Mouse (Mus musculus): Measurements from ENCODE around the gene Cfap74.
A peak's percentile ranks its signal among the peaks of the same experiment; 100 is the strongest.
"Not testable (repeated sequence)": the region's sequence is repeated elsewhere in the genome, so short reads cannot be mapped to it uniquely, and the experiment has no call there.

Gene Cfap74

DNA sequence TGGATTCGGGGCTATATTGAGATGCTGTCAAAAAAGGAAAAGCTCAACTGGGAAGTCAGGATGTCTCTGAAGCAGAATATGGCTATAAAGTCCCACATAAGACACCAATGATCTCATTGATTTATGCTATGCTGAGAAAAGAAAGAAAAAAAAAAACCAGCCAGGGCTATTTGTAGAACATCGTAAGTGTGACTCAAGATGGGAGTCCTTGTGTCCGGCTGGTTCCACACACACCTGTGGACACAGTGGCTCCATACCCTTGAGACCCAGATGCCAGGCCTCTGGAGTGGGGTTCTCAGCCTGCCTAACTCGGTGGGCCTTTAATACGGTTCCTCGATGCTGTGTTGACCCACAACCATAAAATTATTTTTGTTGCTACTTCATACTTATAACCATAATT is 3.1 kb downstream of the Cfap74 start:
- DNase-seq, result no peak

DNA sequence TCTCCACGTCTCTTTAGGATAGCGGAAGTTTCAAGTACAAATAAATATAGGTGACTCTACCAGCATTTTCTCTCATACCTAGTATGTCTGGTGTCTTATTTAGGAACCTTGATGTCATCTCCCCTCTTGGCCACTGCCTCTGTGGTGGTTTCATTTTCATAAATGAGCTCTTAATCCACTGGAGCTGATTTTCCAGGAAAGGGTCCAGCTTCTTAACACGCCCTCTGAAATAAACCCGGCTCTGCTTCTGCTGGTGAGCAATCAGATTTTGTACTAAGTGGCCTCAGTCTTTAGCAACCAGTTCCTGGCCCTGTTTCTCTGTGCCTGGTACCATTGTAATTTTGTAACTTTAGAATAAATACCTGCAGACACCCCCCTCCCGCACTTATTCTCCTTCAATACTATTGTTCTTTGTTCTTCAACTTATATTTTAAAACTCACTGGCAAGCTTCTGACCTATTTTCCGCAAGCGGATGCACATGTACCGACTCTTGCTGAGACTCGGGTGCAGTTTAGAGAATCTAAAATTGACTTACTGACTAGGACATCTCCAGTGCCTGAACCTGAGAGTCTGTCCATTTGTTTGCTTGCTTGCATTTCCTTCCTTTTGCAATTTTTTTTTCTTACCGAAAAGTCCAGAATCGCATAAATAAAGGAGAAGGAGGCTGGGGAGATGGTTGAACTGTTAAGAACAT is 4.8 kb downstream of the Cfap74 start:
- no peak for DNase-seq

DNA sequence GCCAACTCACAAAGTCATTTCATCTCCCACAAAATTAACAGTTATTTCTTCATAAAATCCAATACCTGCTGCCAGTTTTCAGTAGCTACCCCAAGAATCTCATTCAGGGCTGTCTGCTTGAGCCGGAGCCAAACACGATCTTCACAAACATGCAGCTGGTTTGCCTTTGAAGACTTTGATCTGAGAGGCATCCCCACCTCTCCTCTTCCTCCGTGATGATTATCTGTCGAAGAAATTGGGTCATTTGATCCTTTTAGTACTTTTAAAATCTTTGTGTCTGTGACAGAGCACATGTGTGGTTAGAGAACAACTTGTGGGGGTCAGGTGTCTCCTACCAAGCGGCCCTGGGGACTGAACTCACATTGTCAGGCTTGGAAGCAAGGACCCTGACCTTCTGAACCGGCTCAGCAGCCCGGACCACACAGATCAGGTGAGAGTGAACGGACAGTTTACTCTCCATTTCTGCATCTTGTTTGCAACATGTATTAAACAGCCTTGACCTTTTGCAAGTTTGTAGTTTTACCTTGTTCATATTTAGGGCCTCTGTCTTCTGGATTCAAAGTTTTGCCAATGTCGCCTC is 5.8 kb downstream of the Cfap74 start:
- DNase-seq, result no peak

DNA sequence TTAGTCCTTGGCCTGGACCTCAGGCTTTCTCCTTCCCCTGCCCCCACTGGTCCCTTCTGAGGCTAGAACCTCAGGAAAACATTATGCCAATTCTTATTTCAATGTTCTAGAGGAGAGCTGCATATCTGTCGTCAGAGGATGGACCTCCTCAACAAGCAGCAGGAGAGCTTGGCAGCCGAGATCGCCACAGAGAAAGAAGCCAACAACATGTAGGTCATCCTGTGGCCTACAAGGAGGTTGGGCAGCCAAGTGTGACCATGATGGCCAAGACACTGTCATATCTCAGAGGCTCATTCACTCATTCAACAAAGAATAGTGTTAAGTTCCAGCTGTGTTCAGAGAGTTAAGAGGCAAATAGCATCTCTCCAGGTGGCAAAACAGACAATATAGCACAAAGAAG is 11.1 kb downstream of the Cfap74 start:
- DNase-seq, result peak; percentile 68

GRCm38 (mm10) chr4:155421412-155422370 is 12.7 kb downstream of the Cfap74 start:
- DNase-seq, result not testable (repeated sequence)

DNA sequence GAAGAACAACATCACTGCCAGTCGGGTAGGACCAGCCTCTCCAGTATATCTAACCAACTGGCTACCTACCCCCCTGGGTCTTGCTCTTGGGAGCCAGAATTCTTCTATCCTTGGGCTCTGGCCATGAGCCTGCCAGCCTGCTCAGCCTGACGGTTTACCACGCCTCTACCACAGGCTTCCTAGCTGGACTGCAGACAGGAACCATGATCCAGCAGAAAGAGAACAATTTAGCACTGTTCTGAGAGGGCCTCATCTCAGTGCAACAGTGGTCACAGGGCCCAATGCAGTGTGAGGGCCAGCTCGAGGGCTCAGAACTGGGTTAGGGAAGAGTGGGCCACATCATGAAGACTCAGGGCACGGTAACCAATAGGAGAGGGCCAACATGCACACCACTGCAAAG is 15.0 kb downstream of the Cfap74 start:
- no peak for DNase-seq

DNA sequence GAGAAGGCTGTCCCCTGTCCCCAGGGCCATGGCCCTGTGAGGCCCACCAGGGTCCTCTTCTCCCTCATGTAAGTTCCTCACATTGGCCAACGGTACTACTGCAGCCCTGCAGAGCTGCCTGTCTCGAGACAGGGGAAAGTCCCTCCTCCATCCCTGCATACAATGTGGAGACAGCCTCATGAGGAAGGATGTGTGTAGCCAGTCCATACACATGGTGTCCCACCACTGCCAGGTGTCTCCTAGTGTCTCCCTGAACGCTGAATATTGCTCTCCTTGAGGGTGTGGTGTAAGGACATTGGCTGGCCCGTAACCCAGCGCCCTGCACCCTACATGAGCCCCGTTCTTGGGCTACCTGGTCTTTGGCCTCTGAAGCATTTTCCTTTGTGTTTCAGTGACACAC is 17.3 kb downstream of the Cfap74 start:
- no peak for DNase-seq

- no peak for DNase-seq
Observed at GRCm38 (mm10) chr4:155428442-155428841, 19.5 kb downstream of the Cfap74 start.

DNA sequence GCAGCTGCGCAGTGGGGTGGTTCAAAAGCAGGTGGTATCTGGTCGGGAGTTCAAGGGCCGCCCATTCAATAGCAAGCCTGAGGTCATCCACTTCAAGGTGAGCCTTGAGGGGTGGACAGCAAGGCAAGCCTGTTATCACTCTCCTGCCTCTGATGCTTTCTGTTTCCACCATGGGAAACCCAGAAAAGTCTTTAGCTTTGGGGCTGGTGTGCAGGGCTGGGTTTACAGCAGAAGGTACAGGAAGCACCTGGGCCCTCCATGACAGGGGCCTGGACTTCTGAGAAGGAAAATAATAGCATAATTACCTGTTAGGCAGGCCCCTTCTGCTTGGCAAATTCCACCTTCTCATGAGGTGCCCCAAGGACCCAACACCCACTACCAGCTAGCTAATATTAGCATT is 20.2 kb downstream of the Cfap74 start:
- no peak for DNase-seq

DNA sequence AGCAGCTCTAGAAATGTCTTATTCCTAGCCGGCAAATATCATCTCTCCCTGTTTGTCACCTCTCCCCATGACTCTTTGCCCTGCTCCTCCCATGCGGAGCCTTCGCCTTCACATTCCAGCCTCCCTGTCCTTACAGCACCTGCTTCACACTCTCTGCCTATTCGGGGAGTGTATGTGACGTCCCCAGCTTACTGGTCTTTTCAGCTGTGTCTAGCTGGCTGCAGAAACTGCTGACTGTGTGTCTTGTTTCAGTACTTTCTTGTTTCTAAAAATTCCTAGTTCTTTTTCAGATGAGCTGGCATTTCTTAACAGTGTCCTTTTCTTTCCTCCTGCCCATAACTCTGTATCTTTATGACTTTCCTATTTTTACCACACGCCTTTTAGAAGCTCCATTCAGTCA is 23.4 kb downstream of the Cfap74 start:
- no peak for DNase-seq

DNA sequence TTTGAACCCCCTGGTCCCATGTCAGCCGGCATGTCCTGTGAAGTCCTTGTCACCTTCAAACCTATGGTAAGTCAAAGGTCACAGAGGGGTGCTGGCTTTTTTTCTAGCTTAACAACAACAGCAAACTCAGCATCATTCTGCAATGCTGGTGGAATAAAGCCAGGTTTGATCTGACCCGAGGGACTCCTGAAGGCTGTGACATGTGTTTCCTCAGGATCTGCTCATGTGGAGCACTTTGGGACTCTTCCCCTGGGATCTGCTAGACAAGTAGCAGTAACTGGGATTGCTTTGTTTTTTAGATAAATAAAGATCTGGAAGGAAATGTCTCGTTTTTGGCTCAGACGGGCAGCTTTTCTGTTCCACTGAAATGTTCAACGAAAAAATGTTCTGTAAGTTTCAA is 25.0 kb downstream of the Cfap74 start:
- no peak for DNase-seq

DNA sequence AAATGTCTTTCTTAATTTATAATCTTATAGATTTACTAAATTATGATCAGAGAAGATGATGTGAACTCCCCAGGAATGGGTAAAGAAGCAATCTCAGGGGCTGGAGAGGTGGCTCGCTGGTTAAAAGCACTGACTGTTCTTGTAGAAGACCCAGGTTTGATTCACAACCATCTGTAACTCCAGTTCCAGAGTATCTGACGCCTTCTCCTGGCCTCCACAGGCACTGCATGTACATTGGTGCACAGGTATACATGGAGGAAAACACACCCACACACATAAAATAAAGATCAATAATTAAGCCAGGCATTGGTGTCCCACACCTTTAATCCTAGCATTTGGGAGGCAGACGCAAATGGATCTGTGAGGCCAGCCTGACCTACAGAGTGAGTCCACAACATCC is 33.8 kb downstream of the Cfap74 start:
- no peak for DNase-seq

DNA sequence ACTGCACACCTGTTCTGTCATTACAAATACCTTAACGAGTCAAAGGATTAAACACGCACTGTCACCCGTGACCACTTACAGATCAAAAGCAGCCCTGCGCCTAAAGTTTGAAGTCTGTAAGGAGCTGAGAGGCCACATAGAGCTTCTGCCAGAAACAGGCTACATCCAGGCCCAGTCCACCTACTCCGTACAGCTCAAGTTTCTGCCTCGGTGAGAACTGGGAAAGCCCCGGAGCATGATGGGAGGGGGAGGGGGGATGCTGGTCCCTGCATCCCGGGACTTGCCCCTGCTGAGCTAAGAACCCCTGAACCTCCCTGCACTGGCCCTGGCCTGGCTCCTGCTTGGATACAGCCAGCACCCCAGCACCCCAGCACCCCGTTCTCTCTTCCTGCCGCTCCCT is 42.6 kb downstream of the Cfap74 start:
- no peak for DNase-seq

DNA sequence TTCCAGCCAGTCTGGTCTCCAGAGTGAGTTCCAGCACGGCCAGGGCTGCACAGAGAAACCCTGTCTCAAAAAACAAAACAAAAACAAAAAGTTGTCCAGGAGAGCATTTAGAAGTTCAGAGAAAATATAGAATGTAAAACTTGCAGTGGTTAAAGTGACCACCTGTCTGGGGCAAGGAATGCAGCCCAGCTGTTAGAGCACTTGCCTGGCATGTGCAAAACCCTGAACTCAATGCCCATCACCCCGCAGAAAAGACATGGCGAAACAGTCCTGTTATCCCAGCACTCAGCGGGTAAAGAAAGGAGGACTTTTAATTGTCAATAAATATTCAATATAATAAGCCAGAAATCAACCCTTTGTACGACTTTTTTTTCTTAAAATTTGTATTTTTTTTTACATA is 49.6 kb downstream of the Cfap74 start:
- DNase-seq, result no peak

GRCm38 (mm10) chr4:155463050-155463449 is 54.1 kb downstream of the Cfap74 start:
- DNase-seq, result no peak

- DNase-seq, result no peak
Observed at GRCm38 (mm10) chr4:155463611-155464010, 54.6 kb downstream of the Cfap74 start.

DNA sequence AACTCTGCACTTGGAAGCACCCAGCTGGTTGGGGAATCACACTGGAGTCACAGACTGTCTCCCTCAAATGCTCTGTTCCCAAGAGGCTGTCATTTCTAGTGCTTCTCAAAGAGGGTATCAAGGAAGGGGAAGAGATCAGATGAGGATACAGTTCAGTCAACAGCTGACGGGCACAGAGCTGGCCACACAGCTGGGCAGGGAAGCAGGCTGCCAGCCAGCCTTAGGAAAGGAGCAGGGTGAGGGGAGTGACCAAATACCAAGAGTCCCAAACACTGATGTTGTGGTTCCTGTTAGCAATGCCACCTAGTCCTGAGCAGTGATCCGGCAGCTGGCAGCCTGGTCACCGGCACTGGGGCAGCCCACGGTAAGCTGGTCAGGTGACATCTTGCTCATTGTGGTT is 55.1 kb downstream of the Cfap74 start:
- no peak for DNase-seq

DNA sequence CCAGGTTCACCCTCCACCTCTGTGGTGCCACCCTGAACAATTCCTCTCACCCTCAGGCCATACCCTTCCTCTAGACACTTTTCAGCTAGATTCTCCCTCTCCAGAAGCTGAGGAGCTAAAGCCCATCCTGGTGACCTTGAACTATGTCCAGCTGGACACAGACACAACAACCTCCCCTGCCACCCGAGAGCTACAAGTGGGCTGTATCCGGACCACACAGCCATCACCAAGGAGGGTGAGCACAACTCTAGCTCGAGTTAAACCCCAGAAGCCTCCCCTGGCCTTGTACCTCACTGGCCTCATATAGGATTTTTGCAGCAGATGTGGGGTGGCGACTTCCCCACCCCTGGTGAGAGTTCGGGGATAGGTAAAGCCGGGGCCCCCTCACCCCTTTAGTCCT is 56.6 kb downstream of the Cfap74 start:
- no peak for DNase-seq

GRCm38 (mm10) chr4:155466080-155466479 is 57.1 kb downstream of the Cfap74 start:
- DNase-seq, result no peak

DNA sequence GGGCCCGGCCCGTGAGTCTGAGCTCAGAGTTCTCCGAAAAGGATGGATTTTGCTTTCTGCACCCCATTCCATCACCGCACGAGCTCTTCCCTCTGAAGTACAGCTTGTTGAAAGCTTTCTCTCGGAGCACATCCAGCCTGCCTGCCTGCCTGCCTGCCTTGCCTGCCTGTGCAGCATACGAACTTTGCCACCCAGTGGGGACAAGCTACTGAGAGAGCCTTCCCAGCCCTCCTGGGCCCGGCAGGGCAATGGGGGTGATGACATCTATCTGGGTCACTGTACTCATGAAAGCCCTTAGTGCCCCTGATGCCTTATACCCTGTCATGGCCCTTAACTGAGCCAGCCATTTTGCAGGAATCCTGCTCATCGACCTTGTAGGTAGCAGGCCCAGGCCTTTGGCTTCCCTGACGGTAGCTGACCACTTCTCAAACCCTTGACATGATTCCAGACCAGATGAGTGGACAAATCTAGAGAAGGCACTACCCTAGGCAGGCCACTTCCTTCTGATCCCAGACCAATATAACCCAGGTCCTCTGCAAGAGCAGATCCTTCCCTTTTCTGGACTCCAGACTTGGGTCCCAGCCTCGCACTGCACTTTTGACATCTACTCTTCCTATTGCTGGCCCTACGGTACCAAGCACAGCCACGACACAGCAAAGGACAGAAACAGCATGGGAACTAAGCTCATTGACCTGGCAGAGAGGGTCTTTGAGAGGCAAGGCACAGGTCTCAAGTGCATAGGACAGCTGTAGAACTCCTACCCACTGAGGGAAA is 58.4 kb downstream of the Cfap74 start:
- DNase-seq, result no peak

DNA sequence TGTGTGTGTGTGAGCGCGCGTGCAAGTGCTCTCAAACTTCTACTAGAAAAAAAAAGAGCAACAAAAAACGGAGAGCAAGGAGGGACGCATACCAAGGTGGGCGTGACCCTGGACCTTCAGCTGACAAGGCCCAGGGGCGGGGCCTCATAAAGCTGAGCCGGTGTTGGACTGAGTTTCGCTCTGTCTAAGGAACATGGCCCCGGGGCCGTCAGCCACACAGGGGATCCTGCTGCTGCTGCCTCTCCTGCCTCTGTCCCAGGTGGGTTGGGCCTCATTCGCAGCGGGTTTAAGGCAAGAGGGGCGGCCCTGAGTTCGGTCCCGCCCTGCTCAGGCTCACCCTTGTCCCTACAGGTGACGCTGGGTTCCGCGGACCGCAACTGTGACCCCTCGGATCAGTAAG is 60.0 kb downstream of the Cfap74 start, which contains the start of gene Tmem52:
Tmem52 (plus strand) TSS at position 163 of the 400 bp plus-strand sequence.
- no peak for DNase-seq

- no peak for DNase-seq
Observed at GRCm38 (mm10) chr4:155469590-155470262, 60.7 kb downstream of the Cfap74 start.

Data from cerebellum, adult 11 months (tissue).